Mouse (Mus musculus): ENCODE data around the gene Mrps9.

DNA sequence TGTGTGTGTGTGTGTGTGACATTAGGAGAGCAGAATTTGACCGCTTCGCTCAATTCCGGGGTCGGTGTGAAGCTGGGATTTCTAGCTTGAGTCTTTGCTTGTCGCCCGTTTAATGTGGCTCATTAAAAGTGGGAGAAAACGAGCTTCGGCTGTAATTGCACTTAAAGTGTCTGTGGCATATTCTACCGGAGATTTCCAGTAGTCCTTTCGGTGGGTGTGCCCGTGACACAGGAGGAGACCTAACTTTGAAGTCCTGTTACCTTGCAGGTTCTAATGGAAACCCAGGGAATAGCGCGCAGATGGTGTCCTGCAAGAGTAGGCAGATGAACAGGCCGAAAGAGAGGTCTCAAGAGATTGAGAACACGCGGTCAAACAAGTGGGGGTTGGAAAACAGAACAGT lies 777 bp downstream of the Mrps9 start:
- no peak for TF ChIP-seq CTCF (IDR thresholded peaks at IDR 0.05; ENCODE audit: control insufficient read depth, insufficient read depth, insufficient read length)
- no peak for TF ChIP-seq FOSL1 (IDR thresholded peaks at IDR 0.05; ENCODE audit: insufficient read depth, low read length, poor library complexity, severe bottlenecking)
